ENCODE assay signal across 8 mouse cellular contexts in genomic region chr9:95511472-95512330, GRCm38 (mm10). TPM values are rescaled to one million over a fixed set of nuclear protein-coding genes. Genes with fewer than 3 reads are reported as not detected.
DNase-seq lines count a peak whose midpoint lies in the region; ATAC-seq and TF ChIP-seq lines count a peak whose summit lies in the region.

U2surp (minus strand) TSS chr9:95511996.

- peak; percentile 92 for DNase-seq in c-Kit-positive CD71-positive TER-119-positive erythroid progenitor cells, embryonic 14.5 days (ENCODE audit: low spot score)
- DNase-seq in heart, postnatal 0 days (ENCODE audit: low spot score) = peak; percentile 95
- peak; percentile 97 to 98 for DNase-seq in kidney, postnatal 4 days

- H3K4me2 ChIP-seq in forebrain, embryonic 12.5 days = peak within 1 kb of the TSS; percentile 93
- peak within 1 kb of the TSS; percentile 79 for H3K4me2 ChIP-seq in heart, postnatal 0 days (ENCODE audit: low read depth, low read length)
- peak within 1 kb of the TSS; percentile 96 for H3K4me2 ChIP-seq in liver, embryonic 16.5 days (ENCODE audit: low read depth, low read length)
- H3K4me2 ChIP-seq in neural tube, embryonic 13.5 days = peak within 1 kb of the TSS; percentile 86

- WGBS in forebrain, embryonic 12.5 days = under 1% methylated on average over 74 of the region's 74 CpGs
- under 1% methylated on average over 74 of the region's 74 CpGs for WGBS in heart, postnatal 0 days
- WGBS in liver, embryonic 16.5 days (ENCODE audit: insufficient replicate concordance) = under 1% methylated on average over 74 of the region's 74 CpGs
- under 1% methylated on average over 74 of the region's 74 CpGs for WGBS in neural tube, embryonic 13.5 days

- TF ChIP-seq POLR2A in testis, adult 2 months (IDR thresholded peaks at IDR 0.05; ENCODE audit: control insufficient read depth, low read depth, low read length) = peak; percentile 76

- H3K9me3 ChIP-seq in E14TG2a.4 (ENCODE audit: low read length) = no peaks in the 10 kb centered on the region
- H3K9me3 ChIP-seq in forebrain, embryonic 12.5 days = no peaks in the 10 kb centered on the region
- H3K9me3 ChIP-seq in heart, postnatal 0 days (replicated peaks; ENCODE audit: control insufficient read depth, low read length) = no peaks in the 10 kb centered on the region
- no peaks in the 10 kb centered on the region for H3K9me3 ChIP-seq in liver, embryonic 16.5 days (replicated peaks; ENCODE audit: control insufficient read depth, low read length)
- no peaks in the 10 kb centered on the region for H3K9me3 ChIP-seq in neural tube, embryonic 13.5 days

- H3K9ac ChIP-seq in forebrain, embryonic 12.5 days = peak within 1 kb of the TSS; percentile 95
- H3K9ac ChIP-seq in heart, postnatal 0 days (replicated peaks; ENCODE audit: low read depth, low read length) = peak within 1 kb of the TSS; percentile 97
- peak within 1 kb of the TSS; percentile 96 for H3K9ac ChIP-seq in liver, embryonic 16.5 days (ENCODE audit: low read depth, low read length)
- peak within 1 kb of the TSS; percentile 90 for H3K9ac ChIP-seq in neural tube, embryonic 13.5 days

- peaks cover 57% of the 10 kb centered on the region for H3K4me1 ChIP-seq in E14TG2a.4 (replicated peaks; ENCODE audit: low read depth, low read length)
- peaks cover 16% of the 10 kb centered on the region for H3K4me1 ChIP-seq in forebrain, embryonic 12.5 days
- peaks cover 18% of the 10 kb centered on the region for H3K4me1 ChIP-seq in heart, postnatal 0 days (ENCODE audit: control insufficient read depth, insufficient read depth)
- H3K4me1 ChIP-seq in liver, embryonic 16.5 days (ENCODE audit: control insufficient read depth, low read depth, low read length) = peaks cover 11% of the 10 kb centered on the region
- H3K4me1 ChIP-seq in neural tube, embryonic 13.5 days (replicated peaks) = peaks cover 25% of the 10 kb centered on the region
- peaks cover 3% of the 10 kb centered on the region for H3K4me1 ChIP-seq in testis, adult 2 months (ENCODE audit: control insufficient read depth, insufficient read depth, low read length)

- H3K27ac ChIP-seq in forebrain, embryonic 12.5 days = peak within 1 kb of the TSS; percentile 84
- H3K27ac ChIP-seq in heart, postnatal 0 days (ENCODE audit: low read depth) = peak within 1 kb of the TSS; percentile 94
- H3K27ac ChIP-seq in liver, embryonic 16.5 days (ENCODE audit: low read length) = peak within 1 kb of the TSS; percentile 93
- H3K27ac ChIP-seq in neural tube, embryonic 13.5 days (replicated peaks) = peak within 1 kb of the TSS; percentile 89
- H3K27ac ChIP-seq in testis, adult 2 months (ENCODE audit: control insufficient read depth, insufficient read depth, low read depth, low read length) = peak within 1 kb of the TSS; percentile 96

- no peaks in the 10 kb centered on the region for H3K27me3 ChIP-seq in E14TG2a.4 (ENCODE audit: insufficient read depth, low read length)
- no peaks in the 10 kb centered on the region for H3K27me3 ChIP-seq in forebrain, embryonic 12.5 days
- no peaks in the 10 kb centered on the region for H3K27me3 ChIP-seq in heart, postnatal 0 days (ENCODE audit: control insufficient read depth, insufficient read depth, low read length)
- no peaks in the 10 kb centered on the region for H3K27me3 ChIP-seq in liver, embryonic 16.5 days (ENCODE audit: control insufficient read depth, insufficient read depth, low read depth, low read length)
- no peaks in the 10 kb centered on the region for H3K27me3 ChIP-seq in neural tube, embryonic 13.5 days
- H3K27me3 ChIP-seq in testis, adult 2 months (ENCODE audit: control insufficient read depth, insufficient read depth, low read length) = no peaks in the 10 kb centered on the region

- TF ChIP-seq CTCF in E14TG2a.4 (conservative IDR thresholded peaks at IDR 0.05; ENCODE audit: low read length) = no peak
- no peak for TF ChIP-seq CTCF in heart, postnatal 0 days (IDR thresholded peaks at IDR 0.05; ENCODE audit: low read depth)
- TF ChIP-seq CTCF in testis, adult 2 months (IDR thresholded peaks at IDR 0.05; ENCODE audit: control insufficient read depth, insufficient read depth, insufficient replicate concordance, low read depth, low read length) = no peak

- ATAC-seq in forebrain, embryonic 12.5 days (ENCODE audit: low FRiP score) = peak; percentile 96
- peak; percentile 97 for ATAC-seq in heart, postnatal 0 days (ENCODE audit: insufficient read depth, low read depth)
- peak; percentile 95 for ATAC-seq in liver, embryonic 16.5 days (ENCODE audit: low read depth)
- peak; percentile 94 for ATAC-seq in neural tube, embryonic 13.5 days (ENCODE audit: low read depth)

- H3K4me3 ChIP-seq in E14TG2a.4 (replicated peaks; ENCODE audit: low read length) = peak within 1 kb of the TSS; percentile 100
- H3K4me3 ChIP-seq in forebrain, embryonic 12.5 days (replicated peaks) = peak within 1 kb of the TSS; percentile 96
- H3K4me3 ChIP-seq in heart, postnatal 0 days (ENCODE audit: low read depth, low read length) = peak within 1 kb of the TSS; percentile 97
- peak within 1 kb of the TSS; percentile 96 for H3K4me3 ChIP-seq in liver, embryonic 16.5 days (ENCODE audit: low read depth, low read length)
- peak within 1 kb of the TSS; percentile 80 for H3K4me3 ChIP-seq in neural tube, embryonic 13.5 days
- H3K4me3 ChIP-seq in testis, adult 2 months (ENCODE audit: control insufficient read depth, low read depth, low read length) = peak within 1 kb of the TSS; percentile 98

- peaks cover 32% of the 10 kb centered on the region for H3K36me3 ChIP-seq in E14TG2a.4 (ENCODE audit: insufficient read depth, low read length)
- H3K36me3 ChIP-seq in forebrain, embryonic 12.5 days (replicated peaks) = no peaks in the 10 kb centered on the region
- H3K36me3 ChIP-seq in heart, postnatal 0 days (replicated peaks; ENCODE audit: control insufficient read depth, insufficient read depth, low read length) = no peaks in the 10 kb centered on the region
- H3K36me3 ChIP-seq in liver, embryonic 16.5 days (ENCODE audit: control insufficient read depth, insufficient read depth) = no peaks in the 10 kb centered on the region
- H3K36me3 ChIP-seq in neural tube, embryonic 13.5 days = no peaks in the 10 kb centered on the region
- H3K36me3 ChIP-seq in testis, adult 2 months (ENCODE audit: control insufficient read depth, insufficient read depth, low read length) = no peaks in the 10 kb centered on the region

- TF ChIP-seq EP300 in heart, postnatal 0 days (IDR thresholded peaks at IDR 0.05; ENCODE audit: low read depth) = peak; percentile 94

RNA-seq across cellular contexts. Expression of gene U2surp, which starts in this region (rescaled TPM):
- polyA plus RNA-seq in forebrain, embryonic 12.5 days (2016; fragmentation: Nextera tagmentation; extraction: Ambion mirVana) = 181 and 204 TPM in 2 replicates
- total RNA-seq in heart, postnatal 0 days (2014; rRNA removed; ENCODE audit: low replicate concordance) = 22.2 and 27.6 TPM in 2 replicates
- 71.9 and 72.1 TPM in 2 replicates for polyA plus RNA-seq in heart, postnatal 0 days (2015; fragmentation: Nextera tagmentation; extraction: Ambion mirVana)
- 48.7 and 50.4 TPM in 2 replicates for polyA plus RNA-seq in liver, embryonic 16.5 days (2015; fragmentation: Nextera tagmentation; extraction: Ambion mirVana)
- polyA plus RNA-seq in neural tube, embryonic 13.5 days (2015; fragmentation: Nextera tagmentation; extraction: Ambion mirVana) = 145 and 161 TPM in 2 replicates
- 3.3 and 4.0 TPM in 2 replicates for polyA plus RNA-seq in testis, adult 2 months (2012; rRNA removed)

Comparison
In these comparisons a context has a peak if more than half of its experiments do, and no peak if none do; other contexts are left out.
1. Peak in every context shown above with its lines: DNase-seq, ATAC-seq, H3K4me3 ChIP-seq and H3K27ac ChIP-seq.